Mouse (Mus musculus) CD4-positive, CD25-positive, alpha-beta regulatory T cell, adult 2 months (primary cell): ENCODE results near the gene Kif1a.
"Not testable (repeated sequence)": the region's sequence is repeated elsewhere in the genome, so short reads cannot be mapped to it uniquely, and the experiment has no call there.

Experiments used
- DNase-seq: peaks from one replicate; pipeline ENCODE4 v3.0.0-alpha.2; 2012; ENCODE audit warnings: low read depth, low spot score

The Kif1a gene

DNA sequence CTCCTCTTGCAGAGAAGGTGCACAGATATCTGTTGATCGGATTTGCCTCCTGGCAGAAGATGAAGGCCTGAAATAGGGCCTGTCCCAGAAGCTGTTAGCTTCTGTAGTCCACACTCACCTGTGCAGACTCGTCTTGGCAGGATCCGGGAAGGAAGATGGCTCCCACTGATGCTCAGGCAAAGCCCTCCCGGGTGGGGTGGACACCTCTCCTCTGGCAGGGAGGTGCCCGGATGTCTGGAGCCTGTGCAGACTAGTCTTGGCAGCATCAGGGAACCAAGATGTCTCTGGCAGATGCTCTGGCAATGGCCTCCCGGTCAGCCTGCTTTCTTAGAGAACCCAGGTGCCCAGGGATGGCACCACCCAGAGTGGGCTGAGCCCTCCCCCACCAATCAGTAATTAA is 131.0 kb downstream of the Kif1a start:
- not testable (repeated sequence) for DNase-seq
